Mouse (Mus musculus) CH12.LX (cell line): Measurements from ENCODE around the gene Clcn7.

Experiments used
- CHD2 ChIP-seq: IDR thresholded peaks from 2 replicates; pipeline ENCODE4 v1.6.1; 2011; ENCODE audit warnings: low read length, improper control_type of control experiment
- GABPA ChIP-seq: IDR thresholded peaks from 2 replicates; pipeline ENCODE4 v1.6.1; 2012; ENCODE audit warnings: low read depth, low read length, improper control_type of control experiment, inconsistent platforms; ENCODE audit not compliant: insufficient replicate concordance
- KAT2A ChIP-seq: IDR thresholded peaks from 2 replicates; pipeline ENCODE4 v1.6.1; 2012; ENCODE audit warnings: low read length, improper control_type of control experiment, inconsistent platforms; ENCODE audit not compliant: insufficient replicate concordance
- MEF2A ChIP-seq: IDR thresholded peaks from 2 replicates; pipeline ENCODE4 v1.6.1; 2014; ENCODE audit warnings: low read depth, mild to moderate bottlenecking, inconsistent platforms, low read length, improper control_type of control experiment, borderline replicate concordance
- POLR2A ChIP-seq: IDR thresholded peaks from 2 replicates; pipeline ENCODE4 v1.6.1; 2011; ENCODE audit warnings: low read depth, mild to moderate bottlenecking, improper control_type of control experiment, low read length
- SMC3 ChIP-seq: IDR thresholded peaks from 2 replicates; pipeline ENCODE4 v1.6.1; 2011; ENCODE audit warnings: low read depth, low read length, improper control_type of control experiment

DNA sequence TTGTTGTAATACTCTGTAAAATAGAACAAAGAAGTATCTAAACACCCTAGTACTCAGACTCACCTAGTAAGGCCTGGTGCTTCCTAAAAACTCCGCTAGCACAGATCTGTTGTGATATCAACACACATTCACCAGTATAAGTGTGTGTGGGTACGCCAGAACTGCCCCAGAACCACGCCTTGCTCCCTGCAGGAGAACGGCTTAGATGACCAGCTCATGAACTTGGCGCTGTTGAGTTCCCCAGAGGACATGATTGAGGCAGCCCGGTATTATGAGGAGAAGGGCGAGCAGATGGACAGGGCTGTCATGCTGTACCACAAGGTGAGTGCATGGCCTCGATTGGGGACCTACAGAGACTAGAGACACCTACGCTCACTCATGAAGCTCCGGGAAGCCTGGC is 42.7 kb upstream of the Clcn7 start:
- TF ChIP-seq GABPA (no peak), MEF2A (no peak), CHD2 (no peak), SMC3 (no peak), POLR2A (no peak), KAT2A (no peak)
